Mouse (Mus musculus) adrenal gland, adult 2 months (tissue): ENCODE results near the gene Sgsh. TPM values are rescaled to one million over a fixed set of nuclear protein-coding genes. Genes with fewer than 3 reads are reported as not detected.

Experiments used
- DNase-seq: peaks from one replicate; pipeline ENCODE4 v3.0.0; 2021
- polyA plus RNA-seq: library from polyadenylated mRNA; depleted of rRNA; stranded (reverse); fragments of >200 nt; gene quantifications from 2 replicates; pipeline ENCODE4 v1.2.3, GENCODE M21; 2012
- total RNA-seq, 2 experiments: library from RNA; stranded (reverse); gene quantifications; 2 replicates each; pipeline ENCODE4 v1.2.3; 2021

Sgsh gene
- total and polyA plus RNA-seq, 3 experiments: 19.6 to 92.1 (median 22.4) TPM

DNA sequence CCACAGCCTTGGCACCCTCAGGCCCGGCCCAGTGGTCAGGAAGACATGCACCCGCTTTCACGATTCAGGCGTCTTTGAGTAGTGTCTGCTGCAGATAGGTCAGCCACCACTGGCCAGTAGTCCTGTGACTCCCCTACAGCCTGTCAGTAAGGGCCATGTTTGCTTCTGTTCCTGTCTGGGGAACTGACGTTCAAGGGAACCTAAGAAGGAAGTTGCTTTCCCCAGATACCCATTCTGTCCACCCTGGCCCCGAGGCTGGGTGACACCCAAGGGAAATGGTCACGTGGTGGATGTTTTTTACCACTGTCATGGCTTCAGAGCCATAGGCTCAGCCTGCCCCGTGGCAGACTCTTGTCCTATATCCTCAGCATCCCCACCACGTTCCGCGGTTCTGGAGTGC lies 22.0 kb upstream of the Sgsh start:
- DNase-seq: no peak

DNA sequence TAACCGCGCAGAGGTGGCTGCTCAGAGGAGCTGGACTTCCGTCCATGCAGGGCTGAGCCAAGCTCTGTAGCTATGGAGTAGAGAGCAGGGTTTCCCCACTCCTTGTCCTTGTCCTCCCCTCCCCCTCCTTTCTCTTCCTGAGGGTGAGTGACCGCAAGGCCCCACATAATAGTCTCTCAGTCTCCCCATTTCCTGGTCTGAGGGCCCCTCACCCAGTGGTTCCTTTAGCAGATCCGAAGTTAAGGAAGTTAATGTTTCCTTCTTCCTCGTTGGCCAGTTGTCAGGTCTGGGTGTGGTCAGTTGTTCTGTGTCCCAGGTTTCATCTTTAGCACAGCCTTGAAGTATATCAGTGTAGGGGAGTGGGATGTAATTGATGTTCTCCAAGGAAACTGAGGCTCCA lies 20.1 kb upstream of the Sgsh start:
- no peak for DNase-seq

DNA sequence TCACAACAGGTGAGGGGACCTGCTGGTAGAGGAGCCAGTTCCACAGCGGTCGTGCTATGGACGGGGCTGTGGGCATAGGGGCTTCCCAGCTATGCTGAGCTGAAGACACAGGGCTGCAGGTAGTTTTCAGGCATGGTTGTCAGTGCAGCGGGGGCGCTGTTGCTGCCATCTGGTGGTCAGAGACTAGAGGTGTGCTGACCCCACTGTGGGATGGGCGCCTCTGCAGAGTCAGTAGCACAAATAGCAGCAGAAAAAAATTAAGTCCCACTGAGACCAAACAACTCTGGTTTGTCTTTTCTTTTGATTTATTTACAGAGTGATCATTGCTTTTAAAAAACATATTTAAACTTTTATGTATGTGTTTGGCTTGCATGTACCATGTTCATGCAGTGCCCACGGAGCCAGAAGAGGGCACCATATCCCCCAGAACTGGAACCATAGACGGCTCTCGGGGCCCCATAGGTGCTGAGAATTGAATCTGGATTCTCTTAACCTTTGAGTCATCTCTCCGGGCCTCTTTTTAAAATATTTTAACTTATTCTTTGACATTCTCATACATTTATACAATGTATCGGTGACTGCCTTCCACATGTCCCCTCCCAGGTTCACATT lies 8.3 kb upstream of the Sgsh start:
- DNase-seq: peak; percentile 73

DNA sequence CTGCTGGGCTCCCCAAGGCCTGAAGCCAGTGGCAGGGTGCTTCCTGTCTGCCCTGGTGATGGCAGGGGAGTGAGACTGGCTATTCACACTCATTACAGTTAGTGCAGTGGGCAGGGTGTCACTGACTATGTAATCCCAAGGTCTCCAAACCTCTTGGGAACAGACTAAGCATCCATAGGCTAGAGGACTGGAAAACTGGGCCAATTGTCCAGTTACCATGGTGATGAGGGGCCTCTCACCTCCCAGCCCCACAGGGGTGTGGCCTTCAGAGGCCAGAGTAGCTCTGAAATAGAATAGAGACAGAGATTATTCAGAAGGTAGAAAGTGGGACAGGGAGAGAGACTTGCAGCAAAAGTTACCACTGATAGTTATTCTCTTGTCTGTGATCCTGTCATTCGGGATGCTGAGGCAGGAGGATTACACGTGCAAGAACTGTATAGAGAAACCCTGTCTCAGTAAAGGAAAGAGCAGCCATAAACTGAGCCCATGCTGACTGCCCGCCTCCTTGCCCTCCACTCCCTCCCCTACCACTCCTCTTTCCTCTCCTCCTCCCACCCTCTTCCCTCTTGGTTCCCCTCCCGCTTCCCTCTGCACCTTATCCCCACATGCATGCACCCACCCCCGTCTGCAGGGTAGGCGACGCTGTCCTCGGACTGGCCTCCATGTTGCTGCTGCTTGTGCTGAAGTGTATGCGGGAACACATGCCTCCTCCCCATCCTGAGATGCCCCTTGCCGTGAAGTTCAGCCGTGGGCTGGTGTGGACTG lies 7.6 kb upstream of the Sgsh start:
- no peak for DNase-seq

DNA sequence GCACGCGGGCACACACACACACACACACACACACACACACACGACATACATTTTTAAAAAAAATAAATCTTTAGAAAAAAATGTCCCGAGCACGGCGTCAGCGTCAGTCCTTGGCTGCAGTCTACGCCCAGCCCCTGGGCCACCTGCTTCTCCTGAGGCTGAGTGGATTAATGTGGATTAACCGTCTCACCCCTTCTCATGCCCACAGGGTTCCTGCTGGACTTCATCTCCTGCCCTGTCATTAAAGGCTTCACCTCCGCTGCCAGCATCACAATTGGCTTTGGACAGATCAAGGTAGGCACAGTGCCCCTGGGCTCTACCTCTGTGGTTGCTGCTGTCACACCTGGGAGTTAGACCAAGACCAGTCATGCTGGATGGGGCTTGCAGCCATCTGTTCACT lies 3.8 kb upstream of the Sgsh start:
- no peak for DNase-seq

DNA sequence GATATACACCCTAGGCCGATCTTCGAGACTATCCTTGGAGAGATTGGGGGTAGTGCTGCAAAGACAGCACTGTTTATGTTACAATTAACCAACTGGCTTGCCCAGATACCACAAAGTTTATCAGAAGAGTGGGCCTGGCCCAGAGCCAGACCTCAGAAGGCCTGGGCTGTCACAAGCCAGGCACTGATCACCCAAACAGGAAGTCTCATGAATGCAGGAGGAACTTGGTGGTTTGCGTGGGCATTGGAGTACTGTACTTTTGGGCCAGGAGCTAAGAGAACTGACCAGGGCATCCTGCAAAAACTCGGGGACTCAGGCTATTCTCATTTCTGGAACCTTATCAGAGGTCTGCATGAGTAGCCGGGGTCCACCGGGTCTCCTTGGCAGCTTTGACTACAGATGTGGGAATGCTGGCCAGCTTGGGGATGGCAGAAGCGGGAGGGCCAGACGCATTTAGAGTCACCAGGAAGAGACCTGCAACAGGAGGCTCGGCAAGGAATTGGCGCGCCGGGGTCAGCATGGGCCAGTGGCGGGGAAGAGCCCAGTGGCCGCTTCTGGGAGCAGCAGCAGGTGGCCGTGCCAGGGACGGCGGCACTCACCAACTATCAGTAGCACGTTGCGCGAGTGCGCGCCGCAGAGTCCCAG lies 416 bp downstream of the Sgsh start:
- peak; percentile 58 for DNase-seq

DNA sequence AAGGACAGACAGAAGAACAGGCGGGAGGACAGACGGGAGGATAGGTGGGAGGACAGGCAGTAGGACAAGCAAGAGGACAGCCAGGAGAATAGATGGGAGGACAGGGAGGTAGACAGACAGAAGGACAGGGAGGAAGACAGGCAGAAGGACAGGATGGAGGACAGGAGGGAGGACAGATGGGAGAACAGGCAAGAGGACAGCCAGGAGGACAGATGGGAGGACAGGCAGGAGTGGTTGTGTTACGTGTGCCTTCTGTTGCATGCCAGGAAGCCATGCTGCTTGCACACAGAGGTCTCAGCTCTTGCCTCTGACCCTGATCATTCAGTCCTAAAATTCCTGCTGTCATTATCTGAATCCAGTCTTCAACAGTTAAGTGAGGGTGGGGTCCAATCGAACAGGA lies 1.4 kb downstream of the Sgsh start:
- DNase-seq: no peak

DNA sequence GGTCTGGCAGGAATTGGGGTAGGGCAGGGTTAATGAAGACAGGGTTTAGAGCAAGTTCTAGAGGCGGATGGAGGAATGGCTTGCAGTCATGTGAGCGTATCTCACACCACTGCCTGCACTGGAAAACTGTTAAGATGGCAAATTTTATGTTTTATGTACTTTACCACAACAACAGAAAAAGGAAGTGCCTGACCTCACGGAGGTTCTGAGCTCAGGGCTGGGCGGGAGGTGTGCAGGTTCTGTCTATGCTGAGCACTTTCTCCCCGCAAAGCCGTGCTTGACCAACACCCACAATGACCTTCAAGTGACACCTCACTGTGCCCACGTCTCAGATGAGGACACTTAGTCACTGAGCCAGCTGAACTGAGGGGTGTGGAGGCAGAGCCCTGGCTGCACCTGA lies 3.2 kb downstream of the Sgsh start:
- no peak for DNase-seq

DNA sequence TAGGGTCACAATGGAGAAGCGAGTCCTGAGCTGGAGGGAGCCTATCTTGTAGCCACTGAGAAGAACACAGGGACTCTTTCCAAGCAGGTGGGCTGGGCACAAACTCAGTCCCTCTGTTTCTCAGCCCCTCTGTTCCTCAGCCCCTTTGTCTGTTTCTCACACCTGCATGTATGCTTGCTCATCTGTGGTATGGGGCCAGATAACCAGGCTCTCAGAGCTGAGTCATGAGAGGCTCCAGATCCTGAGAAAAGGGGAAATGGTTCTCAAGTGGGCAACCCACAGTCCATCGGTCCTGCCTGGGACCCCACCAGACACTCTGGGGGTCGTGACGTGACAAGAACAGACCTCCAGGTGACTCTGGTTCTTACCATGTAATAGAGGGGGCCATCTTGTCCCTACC lies 8.2 kb downstream of the Sgsh start:
- no peak for DNase-seq

DNA sequence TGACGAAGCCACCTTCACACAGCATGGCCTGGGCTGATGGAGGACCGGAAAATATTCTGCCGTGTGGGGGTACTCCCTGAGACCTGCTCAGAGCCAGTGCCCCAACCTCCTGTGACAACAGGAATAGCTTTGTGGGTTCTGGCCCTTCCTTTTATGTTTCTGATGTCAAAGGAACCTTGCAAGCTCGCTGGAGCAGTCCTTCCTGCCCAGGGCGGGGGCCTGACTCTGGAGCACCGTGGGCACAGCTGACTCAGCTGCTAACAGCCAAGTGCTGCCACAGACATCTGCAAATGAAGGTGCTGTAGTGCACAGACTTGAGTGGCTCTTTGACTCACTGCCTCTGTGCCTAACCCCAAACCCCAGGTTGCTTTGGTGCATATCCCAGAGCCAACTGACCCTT lies 10.5 kb downstream of the Sgsh start:
- DNase-seq: no peak

DNA sequence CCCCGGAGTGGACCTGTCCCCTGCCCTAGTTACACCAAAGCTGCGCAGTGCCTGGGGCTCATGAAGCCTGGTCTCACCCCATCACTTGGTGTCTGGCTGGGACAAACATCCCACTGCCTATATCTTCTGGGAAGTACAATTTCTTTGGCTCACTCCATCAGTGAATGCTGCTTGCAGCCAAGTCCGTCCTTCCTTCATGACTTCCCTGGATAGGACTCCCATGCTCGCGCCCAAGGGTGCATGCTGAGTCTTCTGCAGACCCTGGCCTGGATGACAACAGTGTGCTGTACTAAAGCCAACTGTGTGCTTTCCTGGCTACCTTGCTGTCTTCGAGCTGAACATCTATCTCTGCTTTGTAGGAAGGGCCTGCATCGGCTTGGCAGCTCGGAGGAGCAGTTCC lies 11.2 kb downstream of the Sgsh start:
- DNase-seq: no peak

DNA sequence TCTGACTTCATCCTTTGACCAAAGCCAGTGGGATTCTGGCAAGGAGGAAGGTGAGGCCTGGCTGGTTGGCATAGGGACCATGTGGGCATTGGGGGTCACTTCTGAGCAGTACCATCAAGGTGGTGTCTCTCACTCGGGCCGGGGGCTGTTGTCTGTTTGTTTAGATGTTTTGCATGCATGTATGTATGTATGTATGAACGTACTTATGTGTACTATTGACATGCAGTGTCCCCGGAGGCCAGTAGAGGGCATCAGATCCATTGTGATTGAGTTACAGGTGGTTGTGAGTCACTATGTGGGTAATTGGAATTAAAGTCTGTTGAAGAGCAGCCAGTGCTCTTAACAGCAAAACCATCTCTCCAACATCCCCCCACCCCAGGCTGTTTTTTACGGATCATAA lies 15.7 kb downstream of the Sgsh start:
- DNase-seq: peak; percentile 77

DNA sequence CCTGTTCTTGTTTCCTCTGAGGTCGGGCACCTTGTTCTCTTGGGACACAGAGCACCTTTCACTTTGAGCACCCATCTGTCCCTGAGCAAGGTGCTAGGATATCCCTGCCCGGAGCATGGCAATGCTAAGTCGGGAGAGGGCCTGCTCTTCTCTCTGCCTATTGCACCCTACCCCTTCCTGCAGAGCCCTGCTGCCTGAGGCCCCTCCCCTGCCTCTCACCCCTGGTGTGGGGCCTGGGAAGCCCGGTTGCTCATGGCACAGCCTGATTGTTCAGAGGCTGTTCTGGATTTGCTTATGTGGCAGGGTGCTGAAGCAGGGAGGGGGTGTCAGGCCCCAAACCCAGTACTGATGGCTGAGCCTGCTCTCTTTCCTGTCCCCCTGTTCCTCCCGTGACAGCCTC lies 16.2 kb downstream of the Sgsh start:
- no peak for DNase-seq

DNA sequence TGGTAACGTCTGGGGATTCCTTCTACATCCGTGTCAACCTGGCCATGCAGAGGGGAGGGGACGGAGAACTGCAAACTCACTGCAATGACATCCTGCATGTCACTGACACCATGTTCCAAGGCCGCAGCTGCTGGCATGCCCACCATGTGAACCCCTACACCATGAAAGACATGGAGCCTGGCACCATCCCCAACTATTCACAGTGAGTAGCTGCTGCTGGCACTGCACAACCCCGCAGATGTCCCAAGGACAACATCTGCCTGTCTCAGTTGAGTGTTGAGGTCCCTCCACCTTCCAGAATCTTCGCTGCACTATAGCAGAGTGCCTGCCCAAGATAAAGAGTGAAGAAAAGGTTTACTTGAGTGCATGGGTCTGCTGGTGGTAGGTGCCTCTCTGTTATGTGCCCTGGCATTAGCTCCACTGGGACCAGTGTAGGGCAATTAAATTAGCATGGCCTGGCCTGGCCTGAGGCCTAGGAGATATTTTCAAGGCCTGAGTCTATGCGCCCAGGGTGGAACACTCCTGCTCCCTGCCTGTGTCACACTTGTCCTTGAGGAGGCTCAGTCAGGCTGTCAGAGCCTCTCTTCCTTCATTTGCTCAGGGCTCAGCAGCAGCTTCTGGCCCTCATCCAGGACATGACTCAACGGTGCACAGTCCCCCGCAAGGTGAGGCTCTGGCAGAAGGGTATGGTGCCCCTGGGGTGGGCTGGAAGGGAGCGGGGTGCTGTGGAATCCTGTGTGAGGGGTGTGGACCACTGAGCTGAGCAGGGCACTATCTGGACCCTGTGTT lies 16.9 kb downstream of the Sgsh start:
- DNase-seq: peak; percentile 91

DNA sequence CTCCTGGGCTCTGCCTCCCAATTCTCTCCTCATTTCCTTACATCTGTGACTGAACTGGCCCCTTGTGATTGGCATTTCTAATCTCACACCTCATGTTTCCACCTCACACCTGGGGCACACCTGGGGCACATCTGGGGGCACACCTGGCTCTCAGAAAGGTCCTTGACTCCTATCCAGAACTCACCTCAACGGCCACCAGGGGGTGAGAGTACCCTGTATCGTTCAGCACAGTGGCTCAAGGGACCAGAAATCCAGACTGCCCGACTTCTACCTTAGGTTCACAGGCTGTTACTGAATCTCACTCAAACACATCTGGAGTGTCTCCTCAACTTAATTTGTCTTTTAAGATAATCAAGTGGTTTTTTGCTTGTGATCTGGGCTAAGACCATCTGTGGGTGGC lies 23.4 kb downstream of the Sgsh start:
- no peak for DNase-seq

DNA sequence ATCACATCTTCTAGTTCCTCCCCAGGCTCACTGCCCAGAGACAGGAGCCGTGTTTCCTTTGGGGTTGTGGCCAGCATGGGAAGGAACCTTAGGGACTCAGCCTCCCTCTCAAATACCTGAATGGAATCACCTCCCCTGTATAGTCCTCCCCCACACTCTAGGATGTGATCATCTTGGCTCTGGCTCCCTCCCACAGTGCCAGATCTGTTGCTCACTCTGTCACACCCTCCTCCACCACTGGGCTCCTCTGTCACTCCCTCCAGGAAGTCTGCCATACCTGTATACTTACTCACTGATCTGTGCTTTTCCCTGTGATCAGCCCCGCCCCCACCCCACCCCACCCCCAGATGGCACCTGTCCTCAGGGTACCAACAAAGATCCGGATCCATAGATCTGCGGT lies 24.7 kb downstream of the Sgsh start:
- DNase-seq: no peak

DNA sequence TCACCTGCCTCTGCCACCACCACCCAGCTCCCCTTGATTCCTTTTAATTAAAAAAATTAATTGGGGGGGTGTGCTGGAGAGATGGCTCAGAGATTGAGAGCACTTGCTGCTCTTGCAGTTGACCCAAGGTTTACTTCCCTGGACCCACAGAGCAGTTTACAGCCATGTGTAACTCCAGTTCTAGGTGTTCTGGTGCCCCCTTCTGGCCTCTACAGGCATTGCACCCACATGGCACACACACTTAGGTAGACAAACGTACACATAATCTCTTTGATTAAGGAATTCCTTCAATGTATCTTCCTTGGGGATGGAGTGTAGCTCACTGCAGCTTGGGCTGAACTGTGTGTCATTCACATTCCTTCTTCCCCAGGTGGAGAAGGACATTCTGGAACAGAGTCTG lies 30.3 kb downstream of the Sgsh start:
- no peak for DNase-seq

DNA sequence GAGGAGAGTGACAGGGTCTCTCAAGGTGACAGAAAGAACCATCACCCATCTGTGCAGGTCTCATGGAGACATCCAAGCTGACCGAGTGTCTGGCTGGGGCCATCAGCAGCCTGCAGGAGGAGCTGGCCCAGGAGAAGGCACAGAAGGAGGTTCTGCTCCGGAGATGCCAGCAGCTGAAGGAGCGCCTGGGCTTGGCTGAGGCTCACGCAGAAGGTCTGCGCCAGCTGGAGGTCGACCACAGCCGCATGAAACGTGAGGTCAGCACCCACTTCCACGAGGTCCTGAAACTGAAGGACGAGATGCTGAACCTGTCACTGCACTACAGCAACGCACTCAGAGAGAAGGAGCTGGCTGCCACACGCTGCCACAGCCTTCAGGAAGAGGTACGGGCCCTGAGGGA lies 32.8 kb downstream of the Sgsh start:
- no peak for DNase-seq

DNA sequence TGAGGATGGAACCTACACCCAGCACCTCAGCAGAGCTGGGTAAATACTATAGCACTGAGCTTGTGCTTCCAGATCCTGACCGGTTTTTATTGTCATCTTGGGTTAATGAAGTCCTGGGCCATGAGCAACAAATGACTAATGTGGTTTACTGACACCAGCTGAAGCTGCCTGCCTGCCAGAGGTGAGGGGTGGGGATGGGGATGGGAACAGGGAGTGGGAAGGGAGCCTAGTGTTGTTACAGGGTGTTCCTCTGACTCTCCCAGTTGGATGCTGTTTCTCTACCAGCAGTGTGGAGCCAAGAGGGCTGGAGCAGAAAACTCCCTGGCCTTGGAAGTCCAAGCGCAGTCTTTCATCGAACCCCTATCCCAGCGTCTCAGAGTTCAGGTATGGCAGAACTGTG lies 38.6 kb downstream of the Sgsh start:
- no peak for DNase-seq

DNA sequence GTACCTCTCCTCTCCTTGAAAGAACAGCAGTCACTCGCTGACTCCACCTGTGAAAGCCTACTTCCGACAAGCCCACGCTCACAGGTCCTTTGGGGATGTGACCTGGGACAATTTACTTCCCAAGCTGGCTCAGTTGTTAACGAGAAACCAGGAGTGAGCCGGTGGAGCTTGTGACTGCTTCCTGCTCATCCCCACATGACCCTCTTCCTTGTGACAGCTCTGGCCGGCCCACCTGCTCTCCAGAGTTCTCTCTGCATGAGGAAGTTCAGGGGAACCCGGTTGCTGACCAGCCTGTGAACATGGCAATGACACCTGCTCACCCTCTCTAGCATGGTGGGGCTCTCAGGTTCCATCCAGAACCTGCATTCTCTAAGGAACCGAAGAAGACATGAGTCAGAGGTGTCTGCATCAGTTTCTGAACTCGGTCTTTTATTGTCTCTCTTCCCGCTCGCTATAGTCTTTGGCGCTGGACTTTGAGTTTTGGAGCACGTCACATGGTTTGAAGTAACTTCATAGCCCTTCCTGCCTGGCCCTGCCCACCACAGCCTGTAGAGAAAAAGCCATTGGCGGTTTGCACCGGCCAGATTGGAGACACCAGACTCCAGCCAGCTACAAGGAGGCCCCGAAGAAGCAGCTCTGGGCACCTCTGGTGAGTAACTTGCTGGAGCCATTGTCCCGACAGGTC lies 40.9 kb downstream of the Sgsh start:
- DNase-seq: no peak

DNA sequence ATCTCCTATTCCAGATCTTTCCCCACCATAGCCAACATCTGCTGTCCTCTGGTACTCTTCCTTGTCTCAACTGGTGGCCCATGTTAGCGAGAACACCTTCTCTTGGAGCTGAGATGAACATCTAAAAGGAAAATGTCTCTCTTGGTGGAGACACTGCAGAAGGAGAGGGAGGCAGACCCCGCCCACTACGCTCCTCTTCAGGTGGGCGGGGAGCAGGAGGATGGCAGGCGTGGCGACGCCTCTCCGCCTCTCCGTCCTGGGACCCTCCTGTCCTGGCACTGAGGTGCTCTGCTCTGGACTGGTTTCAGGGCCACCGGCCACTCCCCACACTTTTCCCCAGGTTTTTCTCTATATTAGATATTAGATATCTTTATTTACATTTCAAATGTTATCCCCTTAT lies 44.7 kb downstream of the Sgsh start:
- DNase-seq: no peak

DNA sequence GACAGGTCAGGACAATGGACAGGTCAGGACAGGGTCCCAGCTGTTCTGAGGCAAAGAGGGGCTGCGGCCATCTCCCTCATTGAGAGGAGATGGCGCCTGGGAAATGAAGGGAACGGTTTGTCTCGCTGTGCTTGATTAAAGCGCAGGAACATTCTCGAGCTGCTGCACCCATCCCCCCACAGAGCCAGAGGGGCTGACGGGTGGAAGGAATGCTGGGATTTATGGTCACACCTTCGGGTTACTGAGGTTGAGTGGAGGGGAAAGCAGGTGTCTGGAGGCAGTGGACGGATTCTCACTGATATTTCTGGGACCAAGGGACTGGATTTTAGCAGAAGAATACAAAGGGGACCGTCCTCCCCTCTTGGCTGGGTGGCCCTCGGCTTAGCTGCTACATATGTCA lies 47.4 kb downstream of the Sgsh start:
- no peak for DNase-seq

DNA sequence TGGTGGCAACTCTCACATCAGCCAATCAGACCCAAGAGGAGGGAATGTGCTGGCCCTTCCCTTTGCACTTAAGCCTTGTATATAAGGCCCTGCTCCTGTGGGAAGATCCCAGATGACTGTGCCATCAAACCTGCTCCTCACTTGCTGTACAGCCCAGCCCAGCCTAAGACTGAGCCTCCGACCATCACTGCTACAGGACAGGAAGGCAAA lies 47.8 kb downstream of the Sgsh start, which contains the start of gene Card14:
Card14 (plus strand) TSS at position 111 of the 210 bp plus-strand sequence.
- no peak for DNase-seq
